23 mouse cellular contexts compared by ENCODE assay signal in genomic region chr10:12572759-12573158, GRCm38 (mm10).
DNase-seq lines count a peak whose midpoint lies in the region; ATAC-seq and TF ChIP-seq lines count a peak whose summit lies in the region.
"Had no signal": no experiment of that assay in that cellular context is flagged by ENCODE, and none has a peak within 500 bp of the region (broad histone marks: within the 10 kb centered on the region; RNA-seq: fewer than 3 reads in every experiment).

No protein-coding gene starts in this region.

- 15% methylated on average over 4 of the region's 4 CpGs for WGBS in liver, embryonic 12.5 days (ENCODE audit: insufficient replicate concordance)
- 41% methylated on average over 4 of the region's 4 CpGs for WGBS in liver, postnatal 0 days (ENCODE audit: insufficient replicate concordance)
- WGBS in midbrain, embryonic 11.5 days: 5% methylated on average over 4 of the region's 4 CpGs

- H3K9me3 ChIP-seq in liver, embryonic 12.5 days (replicated peaks): no peaks in the 10 kb centered on the region
- H3K9me3 ChIP-seq in liver, postnatal 0 days (ENCODE audit: low read length): no peaks in the 10 kb centered on the region
- H3K9me3 ChIP-seq in midbrain, embryonic 11.5 days (ENCODE audit: control insufficient read depth, low read length): no peaks in the 10 kb centered on the region
- H3K9me3 ChIP-seq: embryonic facial prominence, embryonic 15.5 days; forebrain, embryonic 10.5 days; heart, embryonic 15.5 days; hindbrain, embryonic 13.5 days had no signal

- no peak overlapping the region for H3K4me3 ChIP-seq in liver, embryonic 12.5 days
- no peak overlapping the region for H3K4me3 ChIP-seq in liver, postnatal 0 days (ENCODE audit: low read depth, low read length)
- no peak overlapping the region for H3K4me3 ChIP-seq in midbrain, embryonic 11.5 days (ENCODE audit: low read depth, low read length)
- H3K4me3 ChIP-seq: embryonic facial prominence, embryonic 15.5 days; erythroblast, embryonic 14.5 days; heart, embryonic 15.5 days; hindbrain, embryonic 13.5 days had no signal

- peaks cover 21% of the 10 kb centered on the region for H3K4me1 ChIP-seq in liver, embryonic 12.5 days
- no peaks in the 10 kb centered on the region for H3K4me1 ChIP-seq in liver, postnatal 0 days (ENCODE audit: insufficient read depth)
- peaks cover 10% of the 10 kb centered on the region for H3K4me1 ChIP-seq in midbrain, embryonic 11.5 days (ENCODE audit: control insufficient read depth, insufficient read depth, low read length)

- TF ChIP-seq EP300 in liver, postnatal 0 days (IDR thresholded peaks at IDR 0.05; ENCODE audit: low read depth): no peak

- no peak overlapping the region for H3K9ac ChIP-seq in liver, embryonic 12.5 days
- no peak overlapping the region for H3K9ac ChIP-seq in liver, postnatal 0 days (replicated peaks)
- no peak overlapping the region for H3K9ac ChIP-seq in midbrain, embryonic 11.5 days (ENCODE audit: low read length)
- H3K9ac ChIP-seq: embryonic facial prominence, embryonic 15.5 days; heart, embryonic 15.5 days; hindbrain, embryonic 13.5 days had no signal

- H3K36me3 ChIP-seq in liver, embryonic 12.5 days: no peaks in the 10 kb centered on the region
- no peaks in the 10 kb centered on the region for H3K36me3 ChIP-seq in liver, postnatal 0 days (replicated peaks; ENCODE audit: insufficient read depth, low read length)
- no peaks in the 10 kb centered on the region for H3K36me3 ChIP-seq in midbrain, embryonic 11.5 days (ENCODE audit: control insufficient read depth, insufficient read depth, low read length)
- H3K36me3 ChIP-seq: embryonic facial prominence, embryonic 15.5 days; forebrain, embryonic 10.5 days; heart, embryonic 15.5 days; hindbrain, embryonic 13.5 days had no signal

- no peaks in the 10 kb centered on the region for H3K27me3 ChIP-seq in liver, embryonic 12.5 days (replicated peaks)
- no peaks in the 10 kb centered on the region for H3K27me3 ChIP-seq in liver, postnatal 0 days (ENCODE audit: insufficient read depth, low read length)
- H3K27me3 ChIP-seq in midbrain, embryonic 11.5 days (ENCODE audit: control insufficient read depth, insufficient read depth, low read length): no peaks in the 10 kb centered on the region
- H3K27me3 ChIP-seq: CH12.LX; embryonic facial prominence, embryonic 15.5 days; heart, embryonic 15.5 days; hindbrain, embryonic 13.5 days had no signal

- TF ChIP-seq CTCF in liver, postnatal 0 days (IDR thresholded peaks at IDR 0.05; ENCODE audit: low read depth): no peak

- H3K4me2 ChIP-seq in liver, embryonic 12.5 days: peak overlapping the region; percentile 55
- H3K4me2 ChIP-seq in liver, postnatal 0 days (ENCODE audit: low read depth, low read length): no peak overlapping the region
- no peak overlapping the region for H3K4me2 ChIP-seq in midbrain, embryonic 11.5 days
- H3K4me2 ChIP-seq: embryonic facial prominence, embryonic 15.5 days; heart, embryonic 15.5 days; hindbrain, embryonic 13.5 days had no signal

- ATAC-seq in liver, embryonic 12.5 days: no peak
- ATAC-seq in liver, postnatal 0 days: no peak
- peak; percentile 63; the same call in 1 of the 2 replicates for ATAC-seq in megakaryocyte-erythroid progenitor cell, adult 5-6 weeks (replicated peaks; ENCODE audit: low FRiP score, low TSS enrichment, poor library complexity, severe bottlenecking)
- no peak for ATAC-seq in midbrain, embryonic 11.5 days (ENCODE audit: low FRiP score)
- ATAC-seq: activated CD4-positive, CD25-positive, alpha-beta regulatory T cell, adult 4 months; forebrain, embryonic 14.5 days; hindbrain, postnatal 0 days had no signal

- peak overlapping the region; percentile 17 for H3K27ac ChIP-seq in liver, embryonic 12.5 days
- no peak overlapping the region for H3K27ac ChIP-seq in liver, postnatal 0 days (ENCODE audit: low read depth)
- H3K27ac ChIP-seq in midbrain, embryonic 11.5 days (ENCODE audit: low read depth, low read length): no peak overlapping the region
- H3K27ac ChIP-seq: embryonic facial prominence, embryonic 15.5 days; heart, embryonic 15.5 days; hindbrain, embryonic 13.5 days; hindbrain, postnatal 0 days had no signal

- DNase-seq in liver, postnatal 0 days: no peak
- peak; percentile 91 for DNase-seq in ES-CJ7 (ENCODE audit: low read depth, low spot score)
- DNase-seq in WW6 (ENCODE audit: low read depth, low spot score): peak; percentile 52
- DNase-seq in midbrain, embryonic 11.5 days (ENCODE audit: low spot score, missing footprints): no peak
- DNase-seq in kidney, postnatal 36 days: no peak
- DNase-seq: adrenal gland, postnatal 25 days; cerebellum, adult 18-20 months; cerebellum, adult 9-11 months; embryo, embryonic 11 days; gastrocnemius, postnatal 36 days; heart, adult 18-20 months; heart, postnatal 14 days had no signal

Comparison
In these comparisons a context has a peak if more than half of its experiments do, and no peak if none do; other contexts are left out.
1. DNase-seq: peak in ES-CJ7 (single experiment) and WW6 (single experiment); none in liver, postnatal 0 days (single experiment), midbrain, embryonic 11.5 days (single experiment) and kidney, postnatal 36 days (0 of 2).